Mouse (Mus musculus) forebrain, postnatal 0 days (tissue): Measurements from ENCODE around the gene Asic2. TPM values are rescaled to one million over a fixed set of nuclear protein-coding genes. Genes with fewer than 3 reads are reported as not detected.

Source experiments
- ATAC-seq: fragments of 200-750 bp; cut with Nextera tagmentation; 2 replicates; pipeline ENCODE4 v1.8.0; 2017; ENCODE audit warnings: mild to moderate bottlenecking, moderate library complexity
- DNase-seq: peaks from one replicate; pipeline ENCODE4 v3.0.0-alpha.2; 2015
- H3K27ac ChIP-seq: fragments of 300-500 bp; sonication (generic); 2 replicates; pipeline ENCODE4 v1.5.1; 2014; ENCODE audit warnings: low read depth, mild to moderate bottlenecking, antibody characterized with exemption, low read length, moderate library complexity, mixed read lengths
- H3K27me3 ChIP-seq: fragments of 300-500 bp; sonication (generic); 2 replicates; pipeline ENCODE4 v1.6.1; 2014; ENCODE audit warnings: mild to moderate bottlenecking, low read length, mixed read lengths; ENCODE audit not compliant: insufficient read depth
- H3K36me3 ChIP-seq: fragments of 300-500 bp; sonication (generic); 2 replicates; pipeline ENCODE4 v1.6.1; 2014; ENCODE audit warnings: mild to moderate bottlenecking, moderate library complexity; ENCODE audit not compliant: insufficient read depth
- H3K4me1 ChIP-seq: fragments of 300-500 bp; sonication (generic); 2 replicates; pipeline ENCODE4 v1.6.1; 2014; ENCODE audit warnings: antibody characterized with exemption; ENCODE audit not compliant: insufficient read depth
- H3K4me2 ChIP-seq: fragments of 300-500 bp; sonication (generic); 2 replicates; pipeline ENCODE4 v1.6.1; 2014; ENCODE audit warnings: low read depth, mild to moderate bottlenecking, moderate library complexity
- H3K4me3 ChIP-seq: fragments of 300-500 bp; sonication (generic); 2 replicates; pipeline ENCODE4 v1.5.1; 2014; ENCODE audit warnings: low read depth, low read length, mixed read lengths
- H3K9ac ChIP-seq: fragments of 300-500 bp; sonication (generic); 2 replicates; pipeline ENCODE4 v1.6.1; 2014; ENCODE audit warnings: mild to moderate bottlenecking
- H3K9me3 ChIP-seq: fragments of 300-500 bp; sonication (generic); 2 replicates; pipeline ENCODE4 v1.6.1; 2016; ENCODE audit warnings: low read length
- CTCF ChIP-seq: sonication (generic); IDR thresholded peaks from 2 replicates; pipeline ENCODE4 v1.5.1; 2016; ENCODE audit warnings: antibody characterized with exemption, control low read depth, low read depth
- WGBS: fragments of 180-500 bp; shearing (Covaris S2); extraction: QIAGEN DNeasy Blood & Tissue Kit; methylation state at CpG from one replicate; pipeline ENCODE4 v1.1.7; 2014; 5-methylcytosine and 5-hydroxymethylcytosine counted together
- polyA plus RNA-seq: library from polyadenylated mRNA; unstranded; fragments of >200 nt; fragmentation: Nextera tagmentation; extraction: Ambion mirVana; gene quantifications from 2 replicates; pipeline ENCODE4 v1.2.1, GENCODE M21; 2015
- total RNA-seq: library from RNA; depleted of rRNA; stranded (reverse); fragments of >200 nt; gene quantifications from 2 replicates; pipeline ENCODE4 v1.2.3, GENCODE M21; 2014; rRNA removed

Gene Asic2
- total RNA-seq = 28.9 and 37.2 TPM in 2 replicates
- 11.5 and 15.5 TPM in 2 replicates for polyA plus RNA-seq

DNA sequence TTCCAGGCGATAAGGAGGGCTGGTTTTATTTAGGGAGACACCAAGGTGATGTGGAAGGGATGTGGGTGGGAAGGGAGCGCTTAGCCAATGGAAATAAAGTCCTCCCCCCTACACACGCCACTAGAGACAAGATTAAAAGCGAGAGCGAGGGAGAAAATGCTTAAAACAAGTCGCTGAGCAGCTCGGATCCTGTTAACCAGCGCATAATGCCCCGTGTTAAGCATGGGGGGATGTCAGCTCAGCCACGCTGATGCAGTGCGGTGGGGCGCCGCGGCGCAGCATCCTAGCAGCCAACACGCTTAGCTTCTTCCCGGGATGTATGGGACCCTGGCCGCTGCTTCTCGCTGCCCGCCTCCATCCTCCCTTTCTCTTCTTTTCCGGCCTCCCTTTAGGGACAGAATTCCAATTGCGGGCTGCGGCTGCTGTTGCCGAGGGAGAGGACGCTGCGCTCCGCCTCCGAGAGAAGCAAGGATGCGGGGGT lies at the start of gene Asic2:
TSS of gene Asic2 (minus strand) at position 57 of the 481 bp plus-strand sequence.
- 0 out of 2 replicates have a peak, but pooled peaks have one; percentile 15 for TF ChIP-seq CTCF
- WGBS = 3% methylated on average over 29 of the region's 29 CpGs
- Histone ChIP-seq H3K36me3 (no peaks in the 10 kb centered on the region), H3K4me1 (peaks cover 20% of the 10 kb centered on the region), H3K9ac (peak within 1 kb of the TSS; percentile 65), H3K9me3 (no peaks in the 10 kb centered on the region), H3K4me2 (peak within 1 kb of the TSS; percentile 91), H3K27ac (peak within 1 kb of the TSS; percentile 64; the same call in 1 of the 2 replicates), H3K4me3 (peak within 1 kb of the TSS; percentile 51), H3K27me3 (0 out of 2 replicates have a peak, but pooled peaks cover 5% of the 10 kb centered on the region)
- ATAC-seq (peak; percentile 53), DNase-seq (peak; percentile 80)

DNA sequence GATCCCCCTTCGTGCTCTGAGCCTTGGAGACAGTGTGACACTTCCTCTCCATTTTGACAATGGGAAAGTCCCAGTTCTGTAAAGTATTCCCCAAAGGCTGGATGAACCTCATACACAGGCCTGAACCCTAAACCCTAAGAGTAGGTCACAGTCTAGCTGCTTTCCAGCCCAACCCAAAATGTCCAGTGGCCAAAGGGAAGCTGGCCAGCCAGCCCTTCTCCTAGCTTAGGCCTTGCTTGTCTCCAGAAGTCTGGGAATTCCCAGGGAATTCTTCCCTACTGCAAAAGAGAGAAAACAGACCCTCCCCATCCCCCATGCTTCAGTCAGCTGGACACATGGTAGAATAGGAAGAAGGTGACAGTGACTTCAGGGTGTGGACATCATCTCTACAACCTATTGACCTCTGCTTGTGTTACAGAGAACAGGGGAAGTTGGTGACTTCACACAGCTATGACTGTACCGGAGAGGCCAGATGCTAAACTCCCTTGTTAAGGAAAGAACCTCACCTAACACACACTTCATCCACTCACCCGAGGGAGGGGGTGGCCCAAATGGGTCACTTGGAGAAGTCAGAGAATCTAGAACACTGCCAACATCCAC lies 48.0 kb upstream of the Asic2 start:
- no peak for ATAC-seq
- DNase-seq = no peak
- H3K36me3 ChIP-seq = no peaks in the 10 kb centered on the region
- 77% methylated on average over 3 of the region's 3 CpGs for WGBS
- H3K4me1 ChIP-seq = no peaks in the 10 kb centered on the region
- no peaks in the 10 kb centered on the region for H3K27me3 ChIP-seq
- no peak overlapping the region for H3K4me3 ChIP-seq
- no peak overlapping the region for H3K27ac ChIP-seq
- H3K9ac ChIP-seq = no peak overlapping the region
- H3K9me3 ChIP-seq = no peaks in the 10 kb centered on the region
- H3K4me2 ChIP-seq = no peak overlapping the region
- no peak for TF ChIP-seq CTCF

DNA sequence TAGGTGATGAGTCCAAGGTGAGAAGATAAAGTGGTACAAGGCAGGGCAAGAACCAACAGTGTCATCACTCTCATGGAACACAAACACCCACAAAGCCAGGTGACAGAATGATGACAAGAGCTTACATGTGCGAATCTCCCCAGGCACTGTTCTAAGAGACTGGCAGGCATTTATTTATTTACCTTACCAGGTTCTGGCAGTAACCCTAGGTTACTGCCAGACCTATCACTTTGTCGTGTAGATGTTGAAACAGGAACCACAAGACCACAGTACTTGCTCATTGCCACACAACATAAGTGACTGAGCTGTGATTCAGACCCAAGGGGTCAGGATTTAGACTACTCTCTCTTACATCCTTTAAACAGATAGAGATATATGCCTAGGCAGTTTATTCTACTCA lies 46.8 kb upstream of the Asic2 start:
- ATAC-seq (no peak), DNase-seq (no peak)
- 77% methylated on average over 2 of the region's 2 CpGs for WGBS
- H3K4me1 ChIP-seq = no peaks in the 10 kb centered on the region
- H3K36me3 ChIP-seq = no peaks in the 10 kb centered on the region
- no peaks in the 10 kb centered on the region for H3K9me3 ChIP-seq
- H3K27ac ChIP-seq = no peak overlapping the region
- no peak overlapping the region for H3K4me3 ChIP-seq
- no peak for TF ChIP-seq CTCF
- no peak overlapping the region for H3K9ac ChIP-seq
- H3K27me3 ChIP-seq = no peaks in the 10 kb centered on the region
- no peak overlapping the region for H3K4me2 ChIP-seq

DNA sequence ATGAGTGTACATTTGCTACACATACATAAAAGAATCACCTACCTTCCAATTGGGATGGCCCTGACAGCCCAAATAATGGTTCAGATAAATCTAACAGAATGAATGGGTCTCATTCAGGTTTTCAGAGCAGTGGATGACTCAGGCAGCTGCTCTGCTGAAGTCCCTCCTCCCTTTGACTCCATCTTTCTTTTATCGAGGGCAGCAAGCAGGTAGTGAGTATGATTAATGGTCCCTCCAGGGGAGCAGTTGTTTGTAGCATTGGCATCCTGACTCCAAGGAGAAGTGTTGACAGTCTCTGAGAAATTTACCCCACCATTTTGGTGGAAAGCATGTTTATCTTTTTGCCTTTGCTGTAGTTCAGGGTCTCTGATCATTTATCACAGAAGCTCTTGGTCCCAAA lies 45.5 kb upstream of the Asic2 start:
- Histone ChIP-seq H3K4me2 (no peak overlapping the region), H3K27me3 (no peaks in the 10 kb centered on the region), H3K9ac (no peak overlapping the region), H3K4me1 (no peaks in the 10 kb centered on the region), H3K27ac (no peak overlapping the region), H3K36me3 (no peaks in the 10 kb centered on the region), H3K4me3 (no peak overlapping the region), H3K9me3 (no peaks in the 10 kb centered on the region)
- 58% methylated on average over 1 of the region's 1 CpGs for WGBS
- TF ChIP-seq CTCF = no peak
- ATAC-seq (no peak), DNase-seq (no peak)

DNA sequence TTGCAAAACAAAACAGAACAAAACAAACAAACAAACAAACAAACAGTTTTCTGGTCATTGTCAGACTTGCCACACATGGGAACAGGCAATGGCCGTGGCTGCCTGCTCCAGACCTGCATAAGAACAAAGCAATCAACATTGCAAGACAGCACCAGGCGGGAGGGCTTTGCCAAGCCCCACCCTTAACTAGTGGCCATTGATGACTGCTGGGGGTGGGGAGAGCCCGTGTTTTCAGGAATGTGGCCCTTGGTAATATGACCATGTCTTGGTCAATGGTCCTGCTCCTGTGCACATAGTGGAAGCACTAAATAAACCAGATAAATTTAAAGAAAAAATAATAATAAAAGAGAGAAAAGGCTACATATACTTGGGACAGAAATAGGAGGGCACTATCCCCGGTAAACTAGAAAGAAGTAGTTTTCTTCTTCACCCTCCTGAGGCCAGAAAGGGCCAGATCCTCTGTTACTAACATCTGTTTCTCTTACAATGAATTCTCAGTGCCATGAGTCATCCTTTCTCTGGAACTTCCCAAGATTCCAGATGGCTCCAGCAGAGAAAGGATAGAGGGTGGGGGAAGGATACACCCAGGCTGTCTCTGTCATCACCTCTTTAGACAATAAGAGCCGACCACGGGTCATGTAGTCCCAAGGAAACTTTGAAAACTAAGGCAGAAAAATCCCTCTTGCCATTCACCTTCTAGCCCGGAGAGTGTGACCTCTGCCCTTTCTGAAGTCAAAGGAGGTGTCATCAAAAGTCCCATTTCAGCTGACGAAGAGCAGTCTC lies 43.3 kb upstream of the Asic2 start:
- Histone ChIP-seq H3K9ac (no peak overlapping the region), H3K4me1 (no peaks in the 10 kb centered on the region), H3K4me2 (no peak overlapping the region), H3K36me3 (no peaks in the 10 kb centered on the region), H3K27me3 (no peaks in the 10 kb centered on the region), H3K27ac (no peak overlapping the region), H3K4me3 (no peak overlapping the region), H3K9me3 (no peaks in the 10 kb centered on the region)
- no peak for TF ChIP-seq CTCF
- ATAC-seq (no peak), DNase-seq (no peak)
- WGBS = 75% methylated on average over 8 of the region's 8 CpGs

DNA sequence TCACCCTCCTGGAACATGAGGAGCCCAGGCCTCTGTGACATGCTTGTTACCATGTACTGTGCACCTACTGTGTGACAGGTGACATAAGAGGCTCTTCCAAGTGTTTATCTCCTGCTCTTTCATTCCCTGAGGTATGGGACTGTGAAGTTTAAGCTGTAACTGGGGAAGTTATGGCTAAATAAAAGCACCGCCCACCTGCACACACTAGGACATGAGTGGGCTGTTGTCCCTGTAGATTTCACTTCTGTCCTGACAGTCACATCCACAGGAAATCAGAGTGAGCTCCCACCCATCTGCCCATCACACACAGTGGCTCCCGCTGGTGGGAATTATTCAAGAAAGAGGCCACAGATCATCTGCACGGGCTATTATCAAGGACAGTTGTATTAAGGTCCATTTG lies 41.9 kb upstream of the Asic2 start:
- H3K36me3 ChIP-seq = no peaks in the 10 kb centered on the region
- ATAC-seq (no peak), DNase-seq (no peak)
- no peaks in the 10 kb centered on the region for H3K9me3 ChIP-seq
- no peak overlapping the region for H3K27ac ChIP-seq
- H3K27me3 ChIP-seq = no peaks in the 10 kb centered on the region
- no peak overlapping the region for H3K4me2 ChIP-seq
- WGBS = 93% methylated on average over 3 of the region's 3 CpGs
- H3K4me3 ChIP-seq = no peak overlapping the region
- no peaks in the 10 kb centered on the region for H3K4me1 ChIP-seq
- H3K9ac ChIP-seq = no peak overlapping the region
- no peak for TF ChIP-seq CTCF
